Mouse (Mus musculus) embryonic facial prominence, embryonic 11.5 days (tissue): ENCODE measurements around the gene Mfsd4b1. TPM values are rescaled to one million over a fixed set of nuclear protein-coding genes. Genes with fewer than 3 reads are reported as not detected.

Experiments
- ATAC-seq: fragments of 200-750 bp; cut with Nextera tagmentation; replicated peaks from 2 replicates; pipeline ENCODE4 v1.8.0; 2017; ENCODE audit warnings: low read depth; ENCODE audit not compliant: insufficient number of reproducible peaks, low FRiP score, low TSS enrichment
- DNase-seq: peaks from one replicate; pipeline ENCODE4 v3.0.0-alpha.2; 2015; ENCODE audit warnings: low spot score
- H3K27ac ChIP-seq: fragments of 300-500 bp; sonication (generic); replicated peaks from 2 replicates; pipeline ENCODE4 v1.5.1; 2014; ENCODE audit warnings: mild to moderate bottlenecking, low read depth, low read length, control low read depth
- H3K27me3 ChIP-seq: fragments of 300-500 bp; sonication (generic); 2 replicates; pipeline ENCODE4 v1.6.1; 2014; ENCODE audit warnings: mild to moderate bottlenecking, low read length, moderate library complexity, mixed read lengths; ENCODE audit not compliant: control insufficient read depth, insufficient read depth
- H3K36me3 ChIP-seq: fragments of 300-500 bp; sonication (generic); replicated peaks from 2 replicates; pipeline ENCODE4 v1.6.1; 2014; ENCODE audit warnings: low read depth, mild to moderate bottlenecking, low read length, moderate library complexity, mixed read lengths; ENCODE audit not compliant: control insufficient read depth, insufficient read depth
- H3K4me1 ChIP-seq: fragments of 300-500 bp; sonication (generic); 2 replicates; pipeline ENCODE4 v1.6.1; 2014; ENCODE audit warnings: low read length, mixed read lengths; ENCODE audit not compliant: control insufficient read depth, insufficient read depth
- H3K4me2 ChIP-seq: fragments of 300-500 bp; sonication (generic); 2 replicates; pipeline ENCODE4 v1.6.1; 2014; ENCODE audit warnings: low read depth, mild to moderate bottlenecking, control low read depth, low read length, moderate library complexity
- H3K4me3 ChIP-seq: fragments of 300-500 bp; sonication (generic); 2 replicates; pipeline ENCODE4 v1.5.1; 2014; ENCODE audit warnings: low read depth, low read length, control low read depth
- H3K9ac ChIP-seq: fragments of 300-500 bp; sonication (generic); replicated peaks from 2 replicates; pipeline ENCODE4 v1.6.1; 2014; ENCODE audit warnings: mild to moderate bottlenecking, control low read depth, low read length
- H3K9me3 ChIP-seq: fragments of 300-500 bp; sonication (generic); replicated peaks from 2 replicates; pipeline ENCODE4 v1.6.1; 2016; ENCODE audit warnings: mild to moderate bottlenecking, low read length, inconsistent platforms, mixed read lengths; ENCODE audit not compliant: control insufficient read depth
- WGBS: fragments of 180-500 bp; shearing (Covaris S2); extraction: QIAGEN DNeasy Blood & Tissue Kit; methylation state at CpG from one replicate; pipeline ENCODE4 v1.1.7; 2014; 5-methylcytosine and 5-hydroxymethylcytosine counted together
- polyA plus RNA-seq: library from polyadenylated mRNA; unstranded; fragments of >200 nt; fragmentation: Nextera tagmentation; extraction: Ambion mirVana; gene quantifications from 2 replicates; pipeline ENCODE4 v1.2.1, GENCODE M21; 2014

Mfsd4b1 gene
- not detected in 2 replicates for polyA plus RNA-seq

DNA sequence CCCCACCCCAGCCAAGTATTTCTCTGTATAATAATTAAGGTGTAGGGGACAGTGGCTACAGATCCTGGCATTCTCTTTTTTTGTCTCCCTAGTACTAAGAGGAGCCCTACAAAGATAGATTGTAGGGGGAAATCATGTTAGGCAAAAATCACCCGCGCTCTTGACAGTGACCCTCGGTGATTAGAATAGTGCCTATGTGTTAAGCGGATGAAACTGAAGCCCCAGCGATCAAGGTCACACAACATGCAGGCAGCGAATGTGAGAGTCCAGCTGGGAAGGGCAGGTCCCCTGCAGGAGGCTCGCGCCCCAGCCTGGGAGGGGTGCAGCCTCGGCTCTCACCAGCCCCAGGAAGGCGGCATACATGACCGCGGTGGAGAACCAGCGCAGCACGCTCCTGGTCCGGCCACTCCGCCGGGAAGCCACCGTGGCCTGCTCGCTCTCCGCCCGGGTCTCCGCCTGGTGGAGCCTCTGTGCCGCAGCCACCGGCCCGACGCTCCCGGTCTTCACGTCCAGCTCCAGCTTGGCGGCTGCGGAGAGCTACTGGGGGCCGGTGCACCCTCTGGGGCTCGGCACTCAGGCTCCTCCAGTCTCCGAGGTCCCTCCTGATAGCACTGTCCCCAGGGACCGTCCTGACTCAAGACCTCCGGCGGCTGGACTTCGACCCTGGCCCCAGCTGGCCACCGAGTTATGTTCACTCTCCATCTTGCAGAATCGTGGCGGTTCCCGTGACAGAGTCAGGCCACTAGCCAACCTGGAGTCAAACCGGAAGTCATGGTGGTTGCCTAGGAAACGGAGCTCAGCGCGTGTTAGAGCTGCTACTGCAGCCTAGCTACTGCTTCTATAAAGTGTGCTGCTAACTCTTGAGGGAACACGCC is at the start of gene Mfsd4b1:
Mfsd4b1 (minus strand) TSS at position 715 of the 875 bp plus-strand sequence.
- WGBS, result under 1% methylated on average over 44 of the region's 46 CpGs
- no peak within 1 kb of the TSS for H3K27ac ChIP-seq
- H3K4me2 ChIP-seq, result peak within 1 kb of the TSS; percentile 98
- H3K4me3 ChIP-seq, result peak within 1 kb of the TSS; percentile 60
- peak within 1 kb of the TSS; percentile 64 for H3K9ac ChIP-seq
- no peaks in the 10 kb centered on the region for H3K9me3 ChIP-seq
- DNase-seq (peak; percentile 96), ATAC-seq (peak; percentile 92)
- H3K36me3 ChIP-seq, result no peaks in the 10 kb centered on the region
- no peaks in the 10 kb centered on the region; the same call in 1 of the 2 replicates for H3K4me1 ChIP-seq
- no peaks in the 10 kb centered on the region for H3K27me3 ChIP-seq

DNA sequence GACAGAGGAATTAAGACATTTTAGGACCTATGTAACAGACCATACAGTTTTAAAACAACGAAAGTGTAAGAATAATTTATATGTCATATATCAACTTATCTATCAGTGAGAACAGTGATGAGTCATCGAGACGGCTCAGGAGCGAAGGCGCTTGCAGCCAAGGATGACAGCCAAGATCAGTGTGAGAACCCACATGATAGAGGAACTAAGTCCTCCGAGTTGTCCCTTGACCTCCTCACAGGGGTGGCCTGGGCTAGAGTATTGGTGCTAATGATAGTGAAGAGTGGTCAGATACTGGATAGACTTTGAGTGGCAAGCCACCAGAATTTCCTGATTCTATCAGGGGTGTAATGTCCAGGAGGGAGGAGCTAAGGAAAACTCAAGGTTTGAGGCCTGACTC is 48.5 kb upstream of the Mfsd4b1 start:
- Histone ChIP-seq H3K27me3 (no peaks in the 10 kb centered on the region), H3K4me1 (no peaks in the 10 kb centered on the region)

DNA sequence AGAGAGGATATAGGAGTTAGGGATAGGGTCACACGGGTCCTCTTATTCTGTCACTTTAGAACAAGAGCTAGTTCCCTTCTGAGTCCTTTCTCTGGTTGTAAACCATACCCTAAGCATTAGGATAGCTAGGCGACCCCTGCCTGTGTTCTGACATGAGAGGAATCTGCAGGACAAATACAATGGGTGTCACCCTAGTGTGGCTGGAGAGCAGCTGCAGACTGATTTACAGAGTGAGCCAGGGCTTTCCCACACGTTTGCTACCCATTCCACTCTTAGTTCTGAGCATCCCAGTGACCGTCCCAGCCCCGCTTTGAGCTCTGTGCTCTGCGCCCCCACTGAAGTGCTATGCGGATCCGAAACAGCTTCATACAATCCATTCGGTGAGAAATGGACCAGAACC is 45.6 kb upstream of the Mfsd4b1 start:
- ATAC-seq (no peak), DNase-seq (no peak)
- Histone ChIP-seq H3K27me3 (no peaks in the 10 kb centered on the region), H3K36me3 (no peaks in the 10 kb centered on the region), H3K4me2 (no peak overlapping the region), H3K4me1 (no peaks in the 10 kb centered on the region), H3K27ac (no peak overlapping the region), H3K9ac (no peak overlapping the region), H3K4me3 (no peak overlapping the region), H3K9me3 (no peaks in the 10 kb centered on the region)
- WGBS, result 70% methylated on average over 9 of the region's 9 CpGs

More for the DNA sequence above, 48.5 kb upstream of the Mfsd4b1 start:
- ATAC-seq, result no peak
- no peak for DNase-seq
- Histone ChIP-seq H3K36me3 (no peaks in the 10 kb centered on the region), H3K27ac (no peak overlapping the region), H3K9me3 (no peaks in the 10 kb centered on the region), H3K4me3 (no peak overlapping the region), H3K4me2 (no peak overlapping the region), H3K9ac (no peak overlapping the region)
- WGBS, result 92% methylated on average over 6 of the region's 6 CpGs

DNA sequence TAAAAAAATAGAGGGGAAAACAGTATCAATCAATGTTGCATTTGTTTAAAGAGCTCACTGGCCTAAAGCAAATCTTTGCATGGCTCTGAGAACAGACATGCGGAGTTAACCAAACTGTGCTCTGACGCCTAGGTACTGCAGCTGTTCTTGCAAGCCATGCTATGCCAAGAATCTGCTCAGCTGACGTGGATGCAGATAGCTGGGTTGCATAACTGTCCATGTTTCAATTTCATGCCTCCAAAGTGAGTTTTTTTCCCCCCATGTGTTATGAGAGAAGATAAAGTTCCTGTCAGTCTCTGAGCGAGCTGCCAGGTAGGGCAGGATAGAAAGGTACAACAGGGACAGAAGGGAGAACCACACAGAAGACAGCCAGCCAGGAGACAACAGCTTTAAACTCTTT is 44.2 kb upstream of the Mfsd4b1 start:
- Histone ChIP-seq H3K4me1 (no peaks in the 10 kb centered on the region), H3K4me2 (no peak overlapping the region), H3K36me3 (no peaks in the 10 kb centered on the region), H3K9me3 (no peaks in the 10 kb centered on the region), H3K27ac (no peak overlapping the region), H3K4me3 (no peak overlapping the region), H3K9ac (no peak overlapping the region), H3K27me3 (no peaks in the 10 kb centered on the region)
- 60% methylated on average over 4 of the region's 4 CpGs for WGBS
- ATAC-seq (no peak), DNase-seq (no peak)

DNA sequence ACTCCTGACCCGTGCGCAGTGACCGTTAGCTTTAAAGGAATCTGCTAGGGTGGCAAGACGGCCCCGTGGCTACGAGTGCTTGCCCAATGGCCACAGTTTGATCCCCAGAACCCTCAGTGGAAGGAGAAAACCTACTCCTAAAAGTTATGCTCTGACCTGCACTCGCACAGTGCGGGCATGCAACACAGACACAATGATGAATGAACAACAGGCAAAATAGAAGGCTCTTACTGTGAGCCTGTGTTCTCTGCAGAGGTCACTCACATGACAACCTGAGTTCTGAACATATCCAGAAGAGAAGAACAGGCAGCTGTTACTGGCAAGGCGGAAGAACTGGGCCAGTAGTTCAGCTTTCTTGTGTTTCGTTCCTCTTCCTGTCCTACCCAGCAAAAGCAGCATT is 43.5 kb upstream of the Mfsd4b1 start:
- Histone ChIP-seq H3K4me3 (no peak overlapping the region), H3K27ac (no peak overlapping the region), H3K4me2 (no peak overlapping the region), H3K9me3 (no peaks in the 10 kb centered on the region), H3K4me1 (no peaks in the 10 kb centered on the region), H3K9ac (no peak overlapping the region), H3K36me3 (no peaks in the 10 kb centered on the region), H3K27me3 (no peaks in the 10 kb centered on the region)
- WGBS, result 75% methylated on average over 10 of the region's 10 CpGs
- ATAC-seq (no peak), DNase-seq (no peak)

DNA sequence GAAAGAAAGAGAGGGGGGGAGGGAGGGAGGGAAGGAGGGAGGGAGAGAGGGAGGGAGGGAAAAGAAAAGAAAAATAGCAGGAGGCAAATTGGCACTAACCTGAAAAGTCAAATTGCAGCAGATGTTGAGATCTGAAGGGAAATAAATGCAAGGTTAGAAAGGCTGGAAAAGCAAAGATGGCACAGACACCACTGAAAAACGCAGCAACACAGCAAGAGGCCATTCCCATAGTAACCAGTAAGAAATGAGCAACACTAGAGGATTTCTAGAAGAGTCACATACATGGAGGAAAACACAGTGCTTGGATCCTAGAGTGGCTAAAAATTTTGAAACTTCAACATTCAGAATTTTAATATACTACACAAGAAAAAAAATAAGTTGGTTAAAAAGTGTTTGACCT is 42.5 kb upstream of the Mfsd4b1 start:
- Histone ChIP-seq H3K4me1 (no peaks in the 10 kb centered on the region), H3K9ac (no peak overlapping the region), H3K27ac (no peak overlapping the region), H3K27me3 (no peaks in the 10 kb centered on the region), H3K36me3 (no peaks in the 10 kb centered on the region), H3K4me3 (no peak overlapping the region), H3K4me2 (no peak overlapping the region), H3K9me3 (no peaks in the 10 kb centered on the region)
- DNase-seq (no peak), ATAC-seq (no peak)
- 35% methylated on average over 1 of the region's 1 CpGs for WGBS

DNA sequence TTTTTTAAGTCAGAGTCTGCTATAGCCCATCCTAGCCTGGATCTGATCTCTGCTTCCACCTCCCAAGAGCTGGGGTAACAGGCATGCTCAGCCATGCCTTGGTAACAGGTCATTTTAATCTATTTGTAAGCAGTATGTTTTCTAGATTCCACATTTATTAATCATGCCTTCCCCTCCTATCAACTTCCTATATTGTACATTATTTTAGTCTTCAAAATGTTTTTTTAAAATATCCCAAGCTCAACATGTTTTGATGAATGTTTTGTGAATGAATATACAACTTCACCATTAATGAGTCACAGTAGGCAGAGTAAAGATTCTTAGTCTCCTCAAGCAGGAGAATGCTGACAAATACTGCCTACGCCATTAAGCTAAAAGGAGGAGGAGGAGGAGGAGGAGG is 42.0 kb upstream of the Mfsd4b1 start:
- no peaks in the 10 kb centered on the region for H3K4me1 ChIP-seq

DNA sequence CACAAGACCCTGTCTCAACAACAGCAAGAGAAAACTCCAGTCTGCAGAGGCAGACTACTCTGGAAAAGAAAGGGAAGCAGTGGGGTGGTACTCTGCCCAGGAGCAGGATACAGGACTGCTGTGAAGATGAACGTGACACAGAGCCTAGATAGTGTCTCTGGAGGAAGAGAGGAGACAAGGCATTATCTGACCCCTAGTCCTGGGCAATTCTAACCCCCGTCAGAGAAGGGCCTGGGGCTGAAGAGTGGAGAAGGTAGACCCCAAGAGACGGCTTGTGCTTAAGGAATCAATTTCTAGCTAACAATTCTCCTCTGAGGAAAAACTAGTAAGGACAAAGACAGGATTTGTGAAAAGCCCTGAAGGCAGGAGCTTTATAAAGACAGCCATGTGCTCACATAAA is 40.3 kb upstream of the Mfsd4b1 start:
- DNase-seq, result no peak
- Histone ChIP-seq H3K27ac (no peak overlapping the region), H3K27me3 (no peaks in the 10 kb centered on the region), H3K9ac (no peak overlapping the region; the same call in 1 of the 2 replicates), H3K4me1 (no peaks in the 10 kb centered on the region), H3K36me3 (no peaks in the 10 kb centered on the region), H3K4me2 (no peak overlapping the region), H3K4me3 (no peak overlapping the region), H3K9me3 (no peaks in the 10 kb centered on the region)
- no peak for ATAC-seq
- WGBS, result 15% methylated on average over 3 of the region's 3 CpGs

More for the DNA sequence above, 42.0 kb upstream of the Mfsd4b1 start:
- H3K9me3 ChIP-seq, result no peaks in the 10 kb centered on the region
- ATAC-seq, result no peak
- DNase-seq, result no peak
- no peak overlapping the region for H3K9ac ChIP-seq
- H3K36me3 ChIP-seq, result no peaks in the 10 kb centered on the region
- H3K27ac ChIP-seq, result no peak overlapping the region
- no peak overlapping the region for H3K4me3 ChIP-seq
- H3K27me3 ChIP-seq, result no peaks in the 10 kb centered on the region
- no peak overlapping the region for H3K4me2 ChIP-seq
- WGBS, result no CpG with 5 or more reads among the region's 1 CpGs
